Mouse (Mus musculus) midbrain, embryonic 16.5 days (tissue): Measurements from ENCODE around the gene Zfp651. TPM values are rescaled to one million over a fixed set of nuclear protein-coding genes. Genes with fewer than 3 reads are reported as not detected.

Source experiments
- ATAC-seq: fragments of 200-750 bp; cut with Nextera tagmentation; 2 replicates; pipeline ENCODE4 v1.8.0; 2017; ENCODE audit warnings: moderate TSS enrichment
- H3K27ac ChIP-seq: fragments of 300-500 bp; sonication (generic); 2 replicates; pipeline ENCODE4 v1.5.1; 2014; ENCODE audit warnings: mild to moderate bottlenecking, low read length, mixed read lengths
- H3K27me3 ChIP-seq: fragments of 300-500 bp; sonication (generic); 2 replicates; pipeline ENCODE4 v1.6.1; 2014; ENCODE audit warnings: low read depth, low read length, mixed read lengths; ENCODE audit not compliant: control insufficient read depth, insufficient read depth
- H3K36me3 ChIP-seq: fragments of 300-500 bp; sonication (generic); 2 replicates; pipeline ENCODE4 v1.6.1; 2014; ENCODE audit warnings: mild to moderate bottlenecking, low read length, moderate library complexity, mixed read lengths; ENCODE audit not compliant: control insufficient read depth, insufficient read depth
- H3K4me1 ChIP-seq: fragments of 300-500 bp; sonication (generic); 2 replicates; pipeline ENCODE4 v1.6.1; 2014; ENCODE audit warnings: mild to moderate bottlenecking, low read length, mixed read lengths; ENCODE audit not compliant: control insufficient read depth, insufficient read depth
- H3K4me2 ChIP-seq: fragments of 300-500 bp; sonication (generic); 2 replicates; pipeline ENCODE4 v1.6.1; 2014; ENCODE audit warnings: mild to moderate bottlenecking, low read length, mixed read lengths
- H3K4me3 ChIP-seq: fragments of 300-500 bp; sonication (generic); 2 replicates; pipeline ENCODE4 v1.5.1; 2014; ENCODE audit warnings: low read depth, mild to moderate bottlenecking, low read length, moderate library complexity, mixed read lengths
- H3K9ac ChIP-seq: fragments of 300-500 bp; sonication (generic); 2 replicates; pipeline ENCODE4 v1.6.1; 2014; ENCODE audit warnings: low read depth, low read length, mixed read lengths
- H3K9me3 ChIP-seq: fragments of 300-500 bp; sonication (generic); replicated peaks from 2 replicates; pipeline ENCODE4 v1.6.1; 2014; ENCODE audit warnings: mild to moderate bottlenecking, low read length, mixed read lengths; ENCODE audit not compliant: control insufficient read depth, poor library complexity, severe bottlenecking
- WGBS: fragments of 180-500 bp; shearing (Covaris S2); extraction: QIAGEN DNeasy Blood & Tissue Kit; methylation state at CpG from one replicate; pipeline ENCODE4 v1.1.7; 2014; 5-methylcytosine and 5-hydroxymethylcytosine counted together
- polyA plus RNA-seq: library from polyadenylated mRNA; unstranded; fragments of >200 nt; fragmentation: Nextera tagmentation; extraction: Ambion mirVana; gene quantifications from 2 replicates; pipeline ENCODE4 v1.2.1, GENCODE M21; 2015

The Zfp651 gene
- polyA plus RNA-seq = 21.1 and 23.6 TPM in 2 replicates

DNA sequence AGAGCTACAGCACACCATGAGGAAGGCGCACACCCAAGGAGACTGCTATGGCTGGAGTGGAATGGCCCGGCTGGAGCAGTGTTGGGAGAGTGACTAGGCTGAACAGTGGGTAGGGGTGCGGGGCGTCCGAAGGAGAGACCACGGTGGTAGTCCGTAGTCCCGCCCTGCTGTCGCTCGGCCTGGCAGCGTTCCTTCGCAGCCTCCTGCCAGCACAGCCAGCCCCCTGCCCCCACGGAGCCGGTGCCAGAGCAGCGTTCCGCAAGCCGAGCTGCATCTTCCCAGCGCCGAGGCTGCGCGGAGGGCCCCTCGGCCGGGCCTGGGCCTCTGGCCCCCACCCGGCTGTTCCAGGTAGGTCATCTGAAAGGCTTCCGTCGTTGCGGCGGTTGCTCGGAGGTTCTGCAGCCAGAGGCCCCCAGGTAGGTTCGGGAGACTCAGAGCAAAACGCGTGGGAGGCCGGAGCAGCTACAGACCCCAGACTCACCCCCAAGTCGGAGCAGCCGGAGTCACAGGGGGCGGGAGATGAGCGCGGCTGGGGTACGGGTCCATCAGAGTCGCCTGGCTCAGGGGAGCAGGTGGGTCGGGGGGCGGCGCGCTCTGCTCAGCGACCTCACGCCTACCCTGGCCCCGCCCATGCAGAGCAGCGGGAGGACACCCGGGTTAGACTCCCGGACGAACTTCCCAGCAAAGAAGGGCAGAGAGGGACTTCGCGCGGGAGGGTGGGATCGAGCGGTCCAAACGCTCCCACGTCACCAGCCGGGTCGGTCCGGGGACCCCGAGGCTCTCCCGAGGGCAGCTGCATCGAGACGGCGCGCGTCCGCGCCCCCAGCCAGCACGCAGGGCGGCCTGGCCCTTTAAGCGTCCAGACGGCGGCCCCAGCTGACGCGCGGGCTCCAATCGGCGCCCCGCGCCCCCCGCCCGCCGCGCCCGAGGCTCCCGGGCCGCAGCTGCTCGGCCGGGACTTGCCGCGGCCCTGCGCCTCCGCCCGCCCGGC lies at the start of gene Zfp651:
Gene Zfp651, plus strand, starts transcription at position 240 of the 991 bp plus-strand sequence.
- H3K9me3 ChIP-seq = no peaks in the 10 kb centered on the region
- peaks cover 28% of the 10 kb centered on the region for H3K4me1 ChIP-seq
- peak within 1 kb of the TSS; percentile 95 for H3K9ac ChIP-seq
- H3K4me2 ChIP-seq = peak within 1 kb of the TSS; percentile 93
- no peaks in the 10 kb centered on the region for H3K27me3 ChIP-seq
- peak within 1 kb of the TSS; percentile 87 for H3K27ac ChIP-seq
- peak; percentile 84 for ATAC-seq
- peaks cover 24% of the 10 kb centered on the region for H3K36me3 ChIP-seq
- H3K4me3 ChIP-seq = peak within 1 kb of the TSS; percentile 95
- WGBS = under 1% methylated on average over 74 of the region's 97 CpGs

- H3K27ac ChIP-seq = peak within 1 kb of the TSS; percentile 94
These were observed 49.1 kb upstream of the Zfp651 start, which contains the start of gene Ss18l2 for GRCm38 (mm10) chr9:121709898-121710583. TSS of gene Ss18l2 (plus strand) at chr9:121710329.

GRCm38 (mm10) chr9:121710584-121710975 lies 48.5 kb upstream of the Zfp651 start:
- H3K36me3 ChIP-seq = no peaks in the 10 kb centered on the region
- H3K27me3 ChIP-seq = no peaks in the 10 kb centered on the region
- H3K27ac ChIP-seq = peak overlapping the region; percentile 94
- peak; percentile 26 for ATAC-seq
- H3K4me2 ChIP-seq = peak overlapping the region; percentile 84
- no peaks in the 10 kb centered on the region for H3K9me3 ChIP-seq
- H3K4me3 ChIP-seq = peak overlapping the region; percentile 82
- peaks cover 17% of the 10 kb centered on the region for H3K4me1 ChIP-seq
- peak overlapping the region; percentile 89 for H3K9ac ChIP-seq
- WGBS = under 1% methylated on average over 18 of the region's 18 CpGs

More at GRCm38 (mm10) chr9:121709898-121710583, 49.1 kb upstream of the Zfp651 start, which contains the start of gene Ss18l2:
- H3K4me3 ChIP-seq = peak within 1 kb of the TSS; percentile 82
- H3K36me3 ChIP-seq = no peaks in the 10 kb centered on the region
- H3K27me3 ChIP-seq = no peaks in the 10 kb centered on the region
- H3K4me2 ChIP-seq = peak within 1 kb of the TSS; percentile 84
- peak; percentile 95 for ATAC-seq
- no peaks in the 10 kb centered on the region for H3K9me3 ChIP-seq
- H3K4me1 ChIP-seq = peaks cover 22% of the 10 kb centered on the region
- peak within 1 kb of the TSS; percentile 89 for H3K9ac ChIP-seq
- WGBS = 5% methylated on average over 37 of the region's 37 CpGs

- Histone ChIP-seq H3K4me3 (no peak overlapping the region), H3K9ac (no peak overlapping the region), H3K27me3 (no peaks in the 10 kb centered on the region), H3K36me3 (no peaks in the 10 kb centered on the region), H3K27ac (no peak overlapping the region), H3K4me2 (no peak overlapping the region), H3K9me3 (no peaks in the 10 kb centered on the region), H3K4me1 (peaks cover 23% of the 10 kb centered on the region)
- no peak for ATAC-seq
- 90% methylated on average over 2 of the region's 2 CpGs for WGBS
These were observed 42.1 kb upstream of the Zfp651 start for GRCm38 (mm10) chr9:121717048-121717447.

DNA sequence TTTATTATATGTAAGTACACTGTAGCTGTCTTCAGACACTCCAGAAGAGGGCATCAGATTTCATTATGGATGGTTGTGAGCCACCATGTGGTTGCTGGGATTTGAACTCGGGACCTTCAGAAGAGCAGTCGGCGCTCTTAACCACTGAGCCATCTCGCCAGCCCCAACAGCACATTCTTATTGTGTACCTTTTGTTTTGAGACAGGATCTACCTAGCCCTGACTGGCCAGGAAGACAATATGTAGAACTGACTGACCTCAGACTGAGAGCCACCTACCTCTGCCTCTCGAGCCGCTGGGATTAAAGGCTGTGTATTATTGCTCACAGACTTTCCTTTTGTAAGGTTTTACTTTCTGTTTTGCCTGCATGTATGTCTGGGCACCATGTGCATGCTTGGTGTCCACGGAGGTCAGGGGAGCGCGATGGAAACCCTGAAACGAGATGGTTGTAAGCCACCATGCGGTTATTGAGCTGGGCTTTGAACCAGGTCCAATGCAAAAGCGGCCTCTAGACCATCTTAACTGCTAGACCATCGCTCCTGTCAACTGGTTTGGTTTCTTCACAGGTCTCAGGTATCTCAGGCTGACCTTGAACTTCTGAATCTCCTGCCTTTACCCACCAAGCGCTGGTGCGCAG lies 40.9 kb upstream of the Zfp651 start:
- WGBS = 66% methylated on average over 15 of the region's 15 CpGs
- H3K4me2 ChIP-seq = peak overlapping the region; percentile 69
- peaks cover 21% of the 10 kb centered on the region for H3K4me1 ChIP-seq
- H3K27me3 ChIP-seq = no peaks in the 10 kb centered on the region
- no peaks in the 10 kb centered on the region for H3K9me3 ChIP-seq
- H3K9ac ChIP-seq = peak overlapping the region; percentile 79
- H3K4me3 ChIP-seq = peak overlapping the region; percentile 64
- peak; percentile 5 for ATAC-seq
- no peaks in the 10 kb centered on the region for H3K36me3 ChIP-seq
- peak overlapping the region; percentile 94 for H3K27ac ChIP-seq

- no peaks in the 10 kb centered on the region for H3K27me3 ChIP-seq
- H3K36me3 ChIP-seq = no peaks in the 10 kb centered on the region
- peak within 1 kb of the TSS; percentile 94 for H3K27ac ChIP-seq
- 0% methylated on average over 57 of the region's 61 CpGs for WGBS
- H3K4me1 ChIP-seq = peaks cover 23% of the 10 kb centered on the region
- H3K9ac ChIP-seq = peak within 1 kb of the TSS; percentile 89
- H3K4me3 ChIP-seq = peak within 1 kb of the TSS; percentile 64
- ATAC-seq = peak; percentile 99
- no peaks in the 10 kb centered on the region for H3K9me3 ChIP-seq
- H3K4me2 ChIP-seq = peak within 1 kb of the TSS; percentile 69
These were observed 40.3 kb upstream of the Zfp651 start, which contains the start of gene Nktr for GRCm38 (mm10) chr9:121718792-121719318. TSS of gene Nktr (plus strand) at chr9:121719169.

DNA sequence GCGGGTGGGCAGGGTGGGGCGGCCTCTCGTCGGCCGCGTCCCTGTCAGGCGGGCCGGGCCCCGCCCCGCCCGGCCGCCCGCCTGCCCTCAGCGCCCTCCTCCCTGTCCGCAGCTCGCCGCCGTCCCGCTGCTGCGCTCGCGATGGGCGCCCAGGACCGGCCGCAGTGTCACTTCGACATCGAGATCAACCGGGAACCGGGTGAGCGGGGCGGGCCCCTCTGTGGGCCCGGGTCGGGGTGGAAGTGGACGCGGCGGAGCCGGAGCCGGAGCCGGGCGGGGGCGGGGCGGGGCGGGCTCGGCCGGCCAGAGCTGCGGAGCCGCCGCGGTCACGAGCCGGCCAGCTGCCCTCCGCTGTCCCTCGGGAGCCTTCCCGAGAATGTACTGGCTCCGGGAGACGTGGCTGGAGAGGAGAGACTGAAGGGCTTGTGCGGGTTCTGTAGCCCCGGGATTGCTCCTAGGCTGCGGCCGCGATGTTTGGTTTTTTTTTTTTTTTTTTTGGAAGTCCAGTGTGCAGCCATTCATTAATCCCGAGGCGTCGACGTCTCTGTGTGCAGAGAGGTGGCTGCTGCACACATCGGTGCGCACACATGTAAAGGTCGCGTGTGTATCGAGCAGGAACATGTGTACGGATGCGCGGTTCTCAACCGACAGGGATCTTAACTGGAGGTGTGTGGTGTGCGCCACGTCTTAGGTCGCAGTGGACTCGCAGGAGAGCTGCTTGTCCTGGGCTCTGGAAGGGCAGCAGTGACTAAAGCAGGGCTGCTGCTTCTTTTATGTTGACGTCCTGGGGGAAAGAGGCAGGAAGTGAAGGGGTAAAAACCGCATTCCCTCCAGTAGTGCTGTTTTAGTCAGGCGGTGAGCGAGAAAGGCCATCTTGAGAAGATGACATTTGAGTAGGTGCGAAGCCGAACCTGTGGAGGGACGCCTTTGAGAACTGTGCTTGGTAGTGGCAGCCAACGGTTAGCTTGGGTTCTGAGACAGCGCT lies 39.5 kb upstream of the Zfp651 start:
- WGBS = under 1% methylated on average over 77 of the region's 87 CpGs
- Histone ChIP-seq H3K9ac (peak overlapping the region; percentile 89), H3K4me1 (peaks cover 23% of the 10 kb centered on the region), H3K9me3 (no peaks in the 10 kb centered on the region), H3K4me2 (peak overlapping the region; percentile 68), H3K36me3 (no peaks in the 10 kb centered on the region), H3K4me3 (peak overlapping the region; percentile 64), H3K27ac (peak overlapping the region; percentile 88), H3K27me3 (no peaks in the 10 kb centered on the region)
- ATAC-seq = peak; percentile 66
